Mouse (Mus musculus) left cerebral cortex, postnatal 36 days (tissue): ENCODE measurements around the gene Mmp3. TPM values are rescaled to one million over a fixed set of nuclear protein-coding genes. Genes with fewer than 3 reads are reported as not detected.
"Not testable (repeated sequence)": the region's sequence is repeated elsewhere in the genome, so short reads cannot be mapped to it uniquely, and the experiment has no call there.

Experiments
- DNase-seq, 2 experiments: peaks; one replicate each; pipeline ENCODE4 v3.0.0; 2021 to 2022; ENCODE audit warnings: low spot score in 2 of 2, mixed read lengths in 1 of 2
- intact Hi-C: fragments of 180-260 bp; cut with DNase I; formaldehyde crosslinking; loops from one replicate; pipeline ENCODE4 v1.15.1; 2025
- total RNA-seq, 2 experiments: library from RNA; stranded (reverse); gene quantifications; 2 replicates each; pipeline ENCODE4 v1.2.3; 2021

Mmp3 gene
- total RNA-seq, result not detected

- intact Hi-C loops, result no loop called here
- no peak for DNase-seq
Observed at GRCm38 (mm10) chr9:7445522-7445921, at the start of gene Mmp3. TSS of gene Mmp3 (plus strand) at chr9:7445822.

- DNase-seq, intact Hi-C loops: not testable (repeated sequence)
Observed at GRCm38 (mm10) chr9:7396556-7396955, 49.1 kb upstream of the Mmp3 start.

GRCm38 (mm10) chr9:7453302-7453701, 7.7 kb downstream of the Mmp3 start:
- intact Hi-C loops, result no loop called here
- DNase-seq, result no peak

- no peak for DNase-seq
- intact Hi-C loops, result no loop called here
Observed at GRCm38 (mm10) chr9:7470262-7470661, 24.6 kb downstream of the Mmp3 start.

- intact Hi-C loops, result no loop called here
- no peak for DNase-seq
Observed at GRCm38 (mm10) chr9:7483684-7484394, 38.2 kb downstream of the Mmp3 start.

- DNase-seq, result no peak
- intact Hi-C loops, result no loop called here
Observed at GRCm38 (mm10) chr9:7501138-7501537, 55.5 kb downstream of the Mmp3 start.

GRCm38 (mm10) chr9:7502051-7502450, 56.4 kb downstream of the Mmp3 start, which contains the start of gene Mmp10:
TSS of gene Mmp10 (plus strand) at chr9:7502352.
- intact Hi-C loops, result no loop called here
- DNase-seq, result no peak

Other genes with a start within 250 kb of the Mmp3 start
- not detected for gene Mmp13, start 173.3 kb upstream of the Mmp3 start, total RNA-seq
- not detected for gene Mmp12, start 101.4 kb upstream of the Mmp3 start, total RNA-seq
- not detected for gene Mmp1b, start 57.8 kb upstream of the Mmp3 start, total RNA-seq
- gene Mmp10, start 56.5 kb downstream of the Mmp3 start, total RNA-seq, result not detected
- gene Mmp8, start 112.6 kb downstream of the Mmp3 start, total RNA-seq, result not detected
- not detected for gene Mmp27, start 125.6 kb downstream of the Mmp3 start, total RNA-seq
- gene Mmp20, start 182.4 kb downstream of the Mmp3 start, total RNA-seq, result not detected
- not detected for gene Mmp7, start 246.3 kb downstream of the Mmp3 start, total RNA-seq